Comparison of ENCODE assay signal across 8 mouse cellular contexts in genomic region chr6:50261201-50261921, GRCm38 (mm10). TPM values are rescaled to one million over a fixed set of nuclear protein-coding genes. Genes with fewer than 3 reads are reported as not detected.
DNase-seq lines count a peak whose midpoint lies in the region; ATAC-seq lines count a peak whose summit lies in the region.

No protein-coding gene starts in this region.

- H3K36me3 ChIP-seq in macrophage (ENCODE audit: inconsistent target) = no peaks in the 10 kb centered on the region

- no peaks in the 10 kb centered on the region for H3K79me2 ChIP-seq in macrophage (ENCODE audit: inconsistent target)

- 6% methylated on average over 35 of the region's 35 CpGs for WGBS in macrophage (ENCODE audit: missing documents)

- peak overlapping the region; percentile 38 for H3K27ac ChIP-seq in macrophage

- peak; percentile 69 for ATAC-seq in inflammation-experienced regulatory T-cells, adult 6 months

- peak; percentile 77 for DNase-seq in adipocyte (ENCODE audit: low spot score)
- DNase-seq in embryo, embryonic 10 days (ENCODE audit: low spot score) = peak; percentile 89
- peak; percentile 81 for DNase-seq in gastrocnemius, postnatal 25 days
- peak; percentile 69 to 80 for DNase-seq in left cerebral cortex, adult 8-10 months (ENCODE audit: low spot score in 2 of 2)
- peak; percentile 93 for DNase-seq in retina, postnatal 1 day
- peak; percentile 69 to 77 for DNase-seq in urinary bladder, adult 18-20 months (ENCODE audit: low spot score in 2 of 2)

- peak overlapping the region; percentile 54 for H3K4me3 ChIP-seq in macrophage (ENCODE audit: inconsistent target)

RNA-seq across cellular contexts. Expression of gene Gsdme, which starts 2.3 kb away (rescaled TPM):
- total RNA-seq in gastrocnemius, postnatal 25 days (2021) = 1 to 10 TPM in 1 of 2 experiments, under 1 TPM in 1; 0.49 to 1.7 TPM
- 10 to 100 TPM; 13.9 to 18.5 (median 15.4) TPM for polyA plus RNA-seq in inflammation-experienced regulatory T-cells, adult 6 months (2017; shearing (Covaris generic))
- 10 to 100 TPM; 14.1 to 14.8 (median 14.3) TPM for total RNA-seq in left cerebral cortex, adult 8-10 months (2022)
- 1 to 10 TPM in 24 of 26 experiments, under 1 TPM in 2; 0.67 to 9.3 (median 3.3) TPM for total RNA-seq in macrophage (2018; cell fraction: chromatin; rRNA removed)
- total RNA-seq in macrophage (2018; cell fraction: cytosol; rRNA removed) = 1 to 10 TPM; 2.7 to 5.4 (median 4.1) TPM
- total RNA-seq in macrophage (2018; cell fraction: nucleus; rRNA removed) = 10 to 100 TPM in 1 of 26 experiments, 1 to 10 TPM in 25; 1.4 to 18.3 (median 3.7) TPM
- polyA plus RNA-seq in macrophage (2018) = 3.0 to 13.4 TPM (median 4.4 TPM) in 3 replicates

Comparison
In these comparisons a context has a peak if more than half of its experiments do, and no peak if none do; other contexts are left out.
1. Peak in every context shown above with its lines: DNase-seq, ATAC-seq, H3K4me3 ChIP-seq and H3K27ac ChIP-seq.
2. RNA of gene Gsdme, which starts 2.3 kb away (total RNA-seq): 14.1 to 14.8 TPM in left cerebral cortex, adult 8-10 months; 0.49 to 1.7 TPM in gastrocnemius, postnatal 25 days; every median in the first group is over 4 times any median in the second.